Mouse (Mus musculus): ENCODE measurements around the gene Zfp689.
"Not testable (repeated sequence)": the region's sequence is repeated elsewhere in the genome, so short reads cannot be mapped to it uniquely, and the experiment has no call there.

Zfp689 gene

GRCm38 (mm10) chr7:127406002-127406987 lies 42.7 kb downstream of the Zfp689 start, which contains the start of gene Zfp764:
Gene Zfp764 (minus strand): TSS chr7:127406822.
- CTCF ChIA-PET, result not testable (repeated sequence)

GRCm38 (mm10) chr7:127404101-127404500 lies 44.9 kb downstream of the Zfp689 start:
- CTCF ChIA-PET, result not testable (repeated sequence)

GRCm38 (mm10) chr7:127402980-127403379 lies 46.0 kb downstream of the Zfp689 start:
- CTCF ChIA-PET, result no interaction called here

- CTCF ChIA-PET, result no interaction called here
Measured at GRCm38 (mm10) chr7:127400355-127400754, 48.6 kb downstream of the Zfp689 start.

GRCm38 (mm10) chr7:127393944-127394333 lies 55.0 kb downstream of the Zfp689 start:
- CTCF ChIA-PET, result interaction anchor here (0.5 to 0.7 kb wide), 5 partner anchors 10 to 523 kb away, joined by 3 to 7 read pairs (median 5); no protein-coding TSS in a partner anchor

GRCm38 (mm10) chr7:127393157-127393943 lies 55.6 kb downstream of the Zfp689 start, which contains the start of gene E430018J23Rik:
Gene E430018J23Rik (minus strand): TSS chr7:127393629.
- CTCF ChIA-PET, result interaction anchor here (0.5 to 0.6 kb wide), 4 partner anchors 9 to 522 kb away, joined by 3 to 7 read pairs (median 5); no protein-coding TSS in a partner anchor

GRCm38 (mm10) chr7:127392251-127392824 lies 56.6 kb downstream of the Zfp689 start:
- CTCF ChIA-PET, result no interaction called here

Measured in spleen, embryonic (tissue).